Mouse (Mus musculus) forebrain, embryonic 16.5 days (tissue): ENCODE results near the gene Gpr88. TPM values are rescaled to one million over a fixed set of nuclear protein-coding genes. Genes with fewer than 3 reads are reported as not detected.

Experiments used
- ATAC-seq: fragments of 200-750 bp; cut with Nextera tagmentation; 2 replicates; pipeline ENCODE4 v1.8.0; 2017; ENCODE audit warnings: mild to moderate bottlenecking, moderate library complexity
- H3K27ac ChIP-seq: fragments of 300-500 bp; sonication (generic); 2 replicates; pipeline ENCODE4 v1.5.1; 2014; ENCODE audit warnings: low read length, control low read depth
- H3K27me3 ChIP-seq: fragments of 300-500 bp; sonication (generic); replicated peaks from 2 replicates; pipeline ENCODE4 v1.6.1; 2014; ENCODE audit warnings: low read length; ENCODE audit not compliant: control insufficient read depth, insufficient read depth
- H3K36me3 ChIP-seq: fragments of 300-500 bp; sonication (generic); 2 replicates; pipeline ENCODE4 v1.6.1; 2014; ENCODE audit not compliant: control insufficient read depth, insufficient read depth
- H3K4me1 ChIP-seq: fragments of 300-500 bp; sonication (generic); replicated peaks from 2 replicates; pipeline ENCODE4 v1.6.1; 2014; ENCODE audit warnings: low read length; ENCODE audit not compliant: control insufficient read depth, insufficient read depth
- H3K4me2 ChIP-seq: fragments of 300-500 bp; sonication (generic); 2 replicates; pipeline ENCODE4 v1.6.1; 2014; ENCODE audit warnings: mild to moderate bottlenecking, low read length, control low read depth
- H3K4me3 ChIP-seq: fragments of 300-500 bp; sonication (generic); replicated peaks from 2 replicates; pipeline ENCODE4 v1.5.1; 2014; ENCODE audit warnings: mild to moderate bottlenecking, low read length, control low read depth
- H3K9ac ChIP-seq: fragments of 300-500 bp; sonication (generic); replicated peaks from 2 replicates; pipeline ENCODE4 v1.6.1; 2014; ENCODE audit warnings: low read depth, low read length, control low read depth
- H3K9me3 ChIP-seq: fragments of 300-500 bp; sonication (generic); 2 replicates; pipeline ENCODE4 v1.6.1; 2016; ENCODE audit warnings: low read length; ENCODE audit not compliant: control insufficient read depth
- WGBS: fragments of 180-500 bp; shearing (Covaris S2); extraction: QIAGEN DNeasy Blood & Tissue Kit; methylation state at CpG from one replicate; pipeline ENCODE4 v1.1.7; 2014; 5-methylcytosine and 5-hydroxymethylcytosine counted together
- polyA plus RNA-seq: library from polyadenylated mRNA; unstranded; fragments of >200 nt; fragmentation: Nextera tagmentation; extraction: Ambion mirVana; gene quantifications from 2 replicates; pipeline ENCODE4 v1.2.1, GENCODE M21; 2015

Gpr88 gene
- polyA plus RNA-seq, 1 experiment from 2014 or later, result 17.1 TPM

- Histone ChIP-seq H3K4me2 (no peak overlapping the region), H3K4me1 (no peaks in the 10 kb centered on the region), H3K27ac (no peak overlapping the region), H3K36me3 (no peaks in the 10 kb centered on the region), H3K9me3 (no peaks in the 10 kb centered on the region), H3K4me3 (no peak overlapping the region), H3K9ac (no peak overlapping the region), H3K27me3 (no peaks in the 10 kb centered on the region)
- 35% methylated on average over 2 of the region's 2 CpGs for WGBS
- ATAC-seq, result no peak
Observed at GRCm38 (mm10) chr3:116283996-116284395, 30.7 kb upstream of the Gpr88 start.

GRCm38 (mm10) chr3:116281663-116282062 is 28.4 kb upstream of the Gpr88 start:
- WGBS, result 98% methylated on average over 6 of the region's 6 CpGs
- ATAC-seq, result no peak
- no peaks in the 10 kb centered on the region for H3K27me3 ChIP-seq

GRCm38 (mm10) chr3:116277146-116277545 is 23.8 kb upstream of the Gpr88 start:
- no peak for ATAC-seq
- WGBS, result 80% methylated on average over 8 of the region's 8 CpGs
- H3K36me3 ChIP-seq, result no peaks in the 10 kb centered on the region

More at GRCm38 (mm10) chr3:116281663-116282062, 28.4 kb upstream of the Gpr88 start:
- no peak overlapping the region for H3K4me3 ChIP-seq
- H3K36me3 ChIP-seq, result no peaks in the 10 kb centered on the region
- no peaks in the 10 kb centered on the region for H3K4me1 ChIP-seq
- H3K4me2 ChIP-seq, result no peak overlapping the region
- no peak overlapping the region for H3K9ac ChIP-seq
- H3K9me3 ChIP-seq, result no peaks in the 10 kb centered on the region
- no peak overlapping the region for H3K27ac ChIP-seq

GRCm38 (mm10) chr3:116271679-116272078 is 18.4 kb upstream of the Gpr88 start:
- Histone ChIP-seq H3K9me3 (no peaks in the 10 kb centered on the region), H3K4me2 (no peak overlapping the region), H3K27me3 (no peaks in the 10 kb centered on the region), H3K4me1 (no peaks in the 10 kb centered on the region), H3K36me3 (no peaks in the 10 kb centered on the region), H3K4me3 (no peak overlapping the region), H3K9ac (no peak overlapping the region), H3K27ac (no peak overlapping the region)
- ATAC-seq, result no peak
- WGBS, result 92% methylated on average over 6 of the region's 6 CpGs

More at GRCm38 (mm10) chr3:116277146-116277545, 23.8 kb upstream of the Gpr88 start:
- Histone ChIP-seq H3K4me3 (no peak overlapping the region), H3K4me2 (no peak overlapping the region), H3K27ac (no peak overlapping the region), H3K9me3 (no peaks in the 10 kb centered on the region), H3K27me3 (no peaks in the 10 kb centered on the region), H3K9ac (no peak overlapping the region), H3K4me1 (no peaks in the 10 kb centered on the region)

- 95% methylated on average over 2 of the region's 2 CpGs for WGBS
- H3K9ac ChIP-seq, result no peak overlapping the region
- H3K9me3 ChIP-seq, result no peaks in the 10 kb centered on the region
- H3K27me3 ChIP-seq, result no peaks in the 10 kb centered on the region
- ATAC-seq, result no peak
- H3K27ac ChIP-seq, result no peak overlapping the region
- no peaks in the 10 kb centered on the region for H3K4me1 ChIP-seq
- no peak overlapping the region for H3K4me3 ChIP-seq
- H3K4me2 ChIP-seq, result no peak overlapping the region
- no peaks in the 10 kb centered on the region for H3K36me3 ChIP-seq
Observed at GRCm38 (mm10) chr3:116267036-116267654, 13.8 kb upstream of the Gpr88 start.

- ATAC-seq, result no peak
- H3K4me2 ChIP-seq, result no peak overlapping the region
- 65% methylated on average over 3 of the region's 3 CpGs for WGBS
Observed at GRCm38 (mm10) chr3:116266360-116266759, 13.1 kb upstream of the Gpr88 start.

GRCm38 (mm10) chr3:116263977-116264376 is 10.7 kb upstream of the Gpr88 start:
- no peaks in the 10 kb centered on the region for H3K27me3 ChIP-seq
- no peak overlapping the region for H3K9ac ChIP-seq
- H3K4me3 ChIP-seq, result no peak overlapping the region
- no peaks in the 10 kb centered on the region for H3K36me3 ChIP-seq
- 92% methylated on average over 1 of the region's 1 CpGs for WGBS
- H3K4me2 ChIP-seq, result no peak overlapping the region
- H3K9me3 ChIP-seq, result no peaks in the 10 kb centered on the region
- ATAC-seq, result no peak
- no peak overlapping the region for H3K27ac ChIP-seq
- H3K4me1 ChIP-seq, result no peaks in the 10 kb centered on the region

More at GRCm38 (mm10) chr3:116266360-116266759, 13.1 kb upstream of the Gpr88 start:
- Histone ChIP-seq H3K4me1 (no peaks in the 10 kb centered on the region), H3K4me3 (no peak overlapping the region), H3K9me3 (no peaks in the 10 kb centered on the region), H3K36me3 (no peaks in the 10 kb centered on the region), H3K9ac (no peak overlapping the region), H3K27me3 (no peaks in the 10 kb centered on the region), H3K27ac (no peak overlapping the region)

- Histone ChIP-seq H3K27ac (no peak overlapping the region), H3K9me3 (no peaks in the 10 kb centered on the region), H3K4me1 (no peaks in the 10 kb centered on the region), H3K27me3 (no peaks in the 10 kb centered on the region), H3K36me3 (no peaks in the 10 kb centered on the region), H3K4me2 (no peak overlapping the region), H3K4me3 (no peak overlapping the region), H3K9ac (no peak overlapping the region)
- 81% methylated on average over 5 of the region's 5 CpGs for WGBS
- ATAC-seq, result no peak
Observed at GRCm38 (mm10) chr3:116263061-116263460, 9.8 kb upstream of the Gpr88 start.

- no peak overlapping the region for H3K27ac ChIP-seq
- H3K4me3 ChIP-seq, result no peak overlapping the region
- H3K36me3 ChIP-seq, result no peaks in the 10 kb centered on the region
- ATAC-seq, result no peak
- H3K4me1 ChIP-seq, result peaks cover 25% of the 10 kb centered on the region
- 57% methylated on average over 5 of the region's 5 CpGs for WGBS
- no peak overlapping the region for H3K4me2 ChIP-seq
- H3K9me3 ChIP-seq, result no peaks in the 10 kb centered on the region
- H3K9ac ChIP-seq, result no peak overlapping the region
- peaks cover 12% of the 10 kb centered on the region; the same call in 1 of the 2 replicates for H3K27me3 ChIP-seq
Observed at GRCm38 (mm10) chr3:116256104-116256503, 2.8 kb upstream of the Gpr88 start.
